Mouse (Mus musculus) olfactory bulb, adult 2 months (tissue): ENCODE measurements around the gene Zfp180.

ENCODE experiments used
- CTCF ChIP-seq: fragments of 200-500 bp; IDR thresholded peaks from 2 replicates; pipeline ENCODE4 v1.5.1; 2012; ENCODE audit warnings: low read depth, mild to moderate bottlenecking, low read length, moderate library complexity; ENCODE audit not compliant: insufficient read depth
- POLR2A ChIP-seq: fragments of 200-500 bp; IDR thresholded peaks from 2 replicates; pipeline ENCODE4 v1.6.1; 2012; ENCODE audit warnings: mild to moderate bottlenecking, low read depth, low read length, moderate library complexity; ENCODE audit not compliant: insufficient read depth

- TF ChIP-seq CTCF (no peak), POLR2A (no peak)
These were observed 922 bp downstream of the Zfp180 start for GRCm38 (mm10) chr7:24082457-24083235.
